Mouse (Mus musculus): ENCODE data around the gene Usp6nl. TPM values are rescaled to one million over a fixed set of nuclear protein-coding genes. Genes with fewer than 3 reads are reported as not detected.

The Usp6nl gene
- total RNA-seq, 1 experiment from 2014 or later = 31.7 TPM

DNA sequence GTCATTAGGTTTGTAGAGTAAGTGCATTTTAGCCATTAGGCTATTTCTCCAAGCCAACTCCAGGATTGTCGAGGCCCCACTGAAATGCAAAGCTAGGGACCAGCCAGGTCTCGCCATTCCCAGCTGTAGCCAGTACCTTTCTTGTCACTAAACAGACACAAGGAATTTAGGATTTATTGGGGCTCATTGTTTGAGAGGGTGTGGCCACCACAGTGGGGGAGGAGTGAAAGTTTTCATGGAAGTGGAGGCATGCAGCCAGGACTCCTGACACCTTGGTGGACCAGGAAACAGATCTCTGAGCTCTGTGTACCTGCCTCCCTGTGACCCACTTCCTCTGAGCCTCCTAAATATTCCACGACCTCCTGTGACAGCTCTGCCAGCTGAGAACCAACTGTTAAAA, 127.2 kb downstream of the Usp6nl start:
- no peak for ATAC-seq (ENCODE audit: extremely low read depth, insufficient number of reproducible peaks, low FRiP score, poor library complexity, severe bottlenecking)

DNA sequence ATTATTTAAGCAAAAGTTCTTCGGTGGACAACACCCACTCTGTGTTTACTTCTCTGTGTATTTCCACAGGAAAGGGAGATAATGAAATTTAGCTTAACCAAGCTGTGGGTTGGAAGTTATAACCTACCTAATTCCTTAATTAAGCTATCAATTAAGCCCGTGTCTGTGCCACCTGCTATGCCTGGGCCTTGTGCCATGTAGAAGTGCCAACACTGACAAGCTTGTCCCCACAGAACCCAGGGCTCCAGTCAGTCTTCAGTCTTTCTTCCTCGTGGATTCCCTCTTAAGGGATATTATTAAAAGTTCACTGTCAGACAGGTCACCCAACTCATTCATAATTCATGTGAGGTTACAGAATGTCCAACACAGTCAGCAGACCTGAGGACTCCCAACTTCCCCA, 128.1 kb downstream of the Usp6nl start:
- no peak for ATAC-seq (ENCODE audit: extremely low read depth, insufficient number of reproducible peaks, low FRiP score, poor library complexity, severe bottlenecking)

DNA sequence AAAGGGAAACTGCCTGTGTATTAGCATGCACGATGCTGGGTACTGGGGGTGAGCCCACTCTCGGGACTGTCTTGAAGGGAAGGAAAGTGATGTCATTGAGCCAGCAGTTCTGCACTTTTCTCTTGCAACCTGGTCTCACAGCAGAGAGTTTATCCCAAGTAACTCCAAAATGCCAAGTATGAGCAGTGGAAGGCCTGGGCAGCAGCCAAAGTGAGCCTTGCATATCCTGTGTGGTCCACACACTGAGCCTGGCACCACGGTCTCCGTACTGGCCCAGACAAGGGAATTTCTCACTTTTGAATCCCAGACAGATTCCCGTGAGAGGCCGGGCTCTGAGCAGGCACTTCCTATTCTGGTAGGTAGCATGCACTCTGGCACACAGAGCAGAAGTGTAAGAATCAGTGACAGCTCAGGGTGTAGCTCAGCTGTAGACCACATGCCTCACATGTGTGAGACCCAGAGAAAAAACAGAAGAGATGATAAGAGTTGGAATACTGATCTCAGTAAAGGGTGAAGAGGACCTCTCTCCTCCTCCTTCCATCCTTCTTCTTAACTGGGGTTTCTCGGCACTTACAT, 132.6 kb downstream of the Usp6nl start:
- ATAC-seq (ENCODE audit: extremely low read depth, insufficient number of reproducible peaks, low FRiP score, poor library complexity, severe bottlenecking) = no peak

DNA sequence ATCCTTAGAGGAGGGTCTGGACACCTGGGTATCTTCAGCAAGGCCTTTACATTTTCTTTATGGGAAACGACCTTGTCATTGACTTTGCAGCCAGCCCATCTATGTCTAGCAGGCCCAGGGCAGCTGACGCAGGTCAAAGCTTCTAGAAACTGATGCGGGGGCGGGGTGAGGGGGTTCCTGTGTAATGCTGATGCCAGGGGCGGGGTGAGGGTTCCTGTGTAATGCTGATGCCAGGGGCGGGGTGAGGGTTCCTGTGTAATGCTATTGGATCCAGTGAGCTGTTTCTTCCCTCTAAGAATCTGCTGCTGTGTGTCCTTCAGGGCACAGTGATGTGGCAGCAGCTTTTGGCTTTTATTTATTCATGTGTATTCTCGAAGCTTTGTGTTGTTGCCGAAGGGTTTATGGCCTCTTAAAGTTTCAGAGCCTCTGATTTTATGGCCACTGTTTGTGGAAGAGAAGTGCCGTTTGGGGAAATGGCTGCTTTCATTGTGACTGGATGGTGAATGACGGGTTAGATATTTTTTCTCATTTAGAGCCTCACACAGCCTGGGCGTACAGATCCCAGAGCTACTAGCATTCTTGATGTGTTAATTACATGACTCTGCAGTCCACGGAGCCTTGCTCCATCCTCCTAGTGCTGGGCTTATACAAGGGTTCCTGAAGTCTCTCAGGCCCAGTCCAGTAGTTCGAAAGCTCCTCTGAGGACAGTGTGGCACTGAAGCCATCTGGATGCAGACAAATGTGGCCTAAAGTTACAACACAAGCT, 137.0 kb downstream of the Usp6nl start:
- ATAC-seq (ENCODE audit: extremely low read depth, insufficient number of reproducible peaks, low FRiP score, poor library complexity, severe bottlenecking) = no peak

DNA sequence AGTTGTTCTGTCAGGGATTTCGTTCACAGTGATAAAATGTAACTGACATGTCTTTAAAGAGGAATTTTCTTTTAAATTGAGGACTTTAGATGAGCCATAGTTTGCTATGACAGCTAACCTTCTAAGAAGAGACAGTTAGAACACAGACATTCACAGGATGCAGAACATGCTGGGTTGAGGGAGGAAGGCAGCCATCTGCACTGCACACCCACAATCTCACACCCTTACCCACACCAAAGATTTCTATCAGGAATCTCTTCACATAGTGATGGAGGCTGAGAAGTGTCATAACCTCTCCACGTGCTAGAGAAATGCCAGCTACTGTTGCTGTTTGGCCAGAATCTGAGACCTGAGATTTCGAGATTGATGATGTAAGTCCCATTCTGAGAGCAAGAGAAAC, 139.8 kb downstream of the Usp6nl start:
- ATAC-seq (ENCODE audit: extremely low read depth, insufficient number of reproducible peaks, low FRiP score, poor library complexity, severe bottlenecking) = no peak

DNA sequence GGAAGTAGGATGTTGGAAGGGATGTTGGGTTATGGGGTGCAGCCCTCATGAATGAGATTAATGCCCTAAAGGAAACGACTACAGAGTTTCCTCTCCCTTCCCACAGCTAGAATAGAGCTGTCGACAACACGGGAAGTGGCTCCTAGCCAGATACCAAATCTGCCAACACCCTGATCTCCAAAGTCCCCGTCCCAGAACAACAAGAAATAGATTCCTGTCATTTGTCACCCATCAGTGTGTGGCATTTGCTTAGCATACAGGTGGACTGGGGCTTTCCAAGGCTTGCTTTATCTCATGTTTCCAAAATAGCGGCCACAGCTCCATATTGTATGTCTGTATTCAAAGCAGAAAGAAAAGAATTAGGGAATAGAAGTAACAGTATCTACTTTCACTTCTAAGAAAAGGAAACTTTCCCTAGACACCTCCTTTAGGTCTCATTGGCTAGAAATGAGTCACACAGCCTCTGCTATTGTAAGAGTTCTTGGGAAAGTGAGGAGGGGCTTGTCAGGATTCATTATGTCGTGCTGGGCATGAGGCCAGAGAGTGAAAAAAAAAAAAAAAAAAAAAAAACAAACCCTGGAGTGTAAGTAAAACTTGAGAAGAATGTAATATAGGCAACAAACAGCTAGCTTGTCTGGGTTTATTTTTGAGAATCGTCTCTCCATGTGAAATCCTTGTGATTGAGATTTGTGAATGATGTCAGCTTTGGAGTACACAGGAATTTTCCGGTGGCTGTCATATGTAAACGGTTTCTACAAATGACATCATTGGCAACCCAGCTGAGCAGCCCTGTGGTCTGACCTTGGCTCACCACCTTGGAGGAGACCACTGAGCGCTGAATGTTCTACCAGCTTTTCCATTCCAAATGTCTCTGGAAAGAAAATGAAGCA, 141.6 kb downstream of the Usp6nl start:
- ATAC-seq (ENCODE audit: extremely low read depth, insufficient number of reproducible peaks, low FRiP score, poor library complexity, severe bottlenecking) = no peak

DNA sequence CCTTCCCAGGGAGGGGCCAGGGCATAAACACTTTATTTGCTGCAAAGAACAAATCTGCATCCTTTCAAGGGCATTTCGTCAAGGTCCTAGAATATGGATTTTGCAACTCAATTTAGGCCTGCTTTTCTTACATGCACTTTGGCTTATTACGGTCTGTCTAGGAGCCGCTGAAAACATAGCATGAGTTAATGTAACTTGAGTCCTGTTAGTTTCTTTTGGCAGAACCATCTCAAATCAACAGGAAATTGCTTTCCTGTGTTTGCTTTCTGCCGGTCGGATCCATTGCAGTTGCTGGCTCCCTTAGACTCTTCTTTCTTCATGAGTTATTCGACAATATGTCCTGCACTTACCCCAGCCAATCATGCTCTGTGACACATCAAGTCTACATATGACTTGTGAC, 143.9 kb downstream of the Usp6nl start:
- ATAC-seq (ENCODE audit: extremely low read depth, insufficient number of reproducible peaks, low FRiP score, poor library complexity, severe bottlenecking) = no peak

DNA sequence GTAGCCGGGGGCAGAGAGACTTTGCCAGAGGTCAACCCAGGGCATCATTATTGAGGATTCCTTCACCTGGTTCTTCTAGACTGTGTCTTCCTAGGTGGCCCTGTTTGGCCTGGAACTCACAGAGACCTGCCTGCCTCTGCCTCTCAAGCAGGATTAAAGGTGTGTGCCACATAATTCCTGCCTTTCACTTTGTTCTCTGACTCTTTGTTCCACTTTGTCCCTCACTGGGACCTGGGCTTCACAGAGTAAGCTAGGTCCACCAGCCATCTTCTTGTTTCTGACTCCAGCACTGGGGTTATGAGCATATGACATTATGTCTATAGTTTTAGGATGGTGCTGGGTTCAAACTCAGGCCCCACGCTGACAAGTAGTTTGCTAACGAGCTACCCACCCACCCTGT, 144.9 kb downstream of the Usp6nl start:
- no peak for ATAC-seq (ENCODE audit: extremely low read depth, insufficient number of reproducible peaks, low FRiP score, poor library complexity, severe bottlenecking)

DNA sequence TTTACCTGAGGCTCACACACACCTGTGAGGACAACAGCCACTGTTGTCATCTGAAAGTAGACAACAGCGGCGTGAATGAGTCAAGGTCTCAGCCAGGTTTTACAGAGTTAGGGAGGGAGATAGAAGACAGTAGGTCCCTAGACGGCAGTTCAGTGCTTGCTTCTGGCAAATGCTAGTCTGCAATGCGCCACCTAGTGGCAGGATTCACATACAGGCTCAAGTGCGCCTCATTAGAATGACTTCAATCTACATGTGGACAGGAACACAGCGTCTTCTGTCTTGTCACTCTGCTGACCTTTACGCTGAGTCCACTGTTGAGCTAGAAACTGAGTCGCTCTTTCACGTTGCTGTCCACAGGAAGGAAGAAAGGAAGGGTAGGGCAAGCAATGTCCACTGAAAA, 146.7 kb downstream of the Usp6nl start:
- ATAC-seq (ENCODE audit: extremely low read depth, insufficient number of reproducible peaks, low FRiP score, poor library complexity, severe bottlenecking) = peak; percentile 71; the same call in 1 of the 2 replicates

DNA sequence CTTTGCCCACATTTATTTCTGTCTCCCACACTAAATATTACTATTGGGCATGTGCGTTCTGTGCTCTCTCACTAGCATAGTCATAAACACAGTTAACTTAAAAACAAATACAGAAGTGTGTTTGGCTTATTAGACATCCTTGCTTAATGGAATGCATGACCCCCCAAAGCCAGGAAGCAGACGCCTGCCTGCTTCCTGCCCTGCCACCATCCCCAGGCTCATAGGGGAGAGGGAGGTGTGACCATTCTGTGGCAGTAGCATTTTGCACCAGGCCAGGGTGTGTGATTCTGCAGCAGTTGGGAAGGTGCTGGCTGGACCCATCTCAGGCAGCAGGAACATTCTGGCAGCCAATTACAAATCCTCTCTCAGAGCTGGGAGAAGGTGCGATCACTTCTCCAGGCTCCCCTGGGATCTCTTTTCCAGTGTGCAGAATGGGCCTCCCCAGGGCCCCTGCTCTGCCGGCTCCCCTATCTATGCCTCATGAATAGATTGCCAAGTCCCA, 148.7 kb downstream of the Usp6nl start:
- no peak for ATAC-seq (ENCODE audit: extremely low read depth, insufficient number of reproducible peaks, low FRiP score, poor library complexity, severe bottlenecking)

DNA sequence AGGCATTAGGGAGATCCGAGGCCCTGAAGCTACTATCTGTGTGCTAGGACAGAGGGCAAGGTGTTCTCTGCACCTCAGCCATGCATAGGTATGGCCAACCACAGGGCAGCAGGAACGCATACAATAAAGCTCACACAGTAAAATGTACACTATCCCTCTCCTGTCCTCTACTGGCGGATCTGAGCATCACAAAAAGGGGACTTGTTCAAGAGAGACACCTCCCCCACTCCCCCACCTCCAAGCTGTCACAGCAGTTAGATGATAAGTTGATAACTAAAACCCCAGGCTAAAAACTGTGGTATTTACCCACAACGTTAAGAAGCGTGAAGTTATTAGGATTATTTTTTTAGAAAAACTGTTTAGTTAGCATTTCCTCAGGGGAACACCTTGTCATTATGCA, 151.4 kb downstream of the Usp6nl start:
- ATAC-seq (ENCODE audit: extremely low read depth, insufficient number of reproducible peaks, low FRiP score, poor library complexity, severe bottlenecking) = no peak

DNA sequence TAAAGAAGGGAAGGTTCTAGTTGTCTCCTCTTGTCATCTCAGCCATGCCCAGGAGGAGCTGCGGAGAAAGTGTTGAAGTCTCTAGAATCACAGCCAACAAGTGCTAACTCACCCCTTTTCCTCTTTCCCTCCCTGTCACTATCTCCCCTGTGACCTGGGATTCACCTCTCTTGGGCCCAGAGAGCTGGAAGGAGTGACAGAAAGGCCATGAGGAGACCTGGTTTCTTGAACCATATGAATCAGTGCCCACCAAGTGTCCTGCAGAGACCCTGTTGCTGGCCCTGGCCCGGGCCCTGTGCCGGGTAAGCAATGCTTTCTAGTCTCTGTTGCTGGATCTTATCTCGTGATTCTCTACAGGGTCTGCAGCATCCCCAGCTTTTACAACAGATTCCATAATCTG, 155.4 kb downstream of the Usp6nl start:
- no peak for ATAC-seq (ENCODE audit: extremely low read depth, insufficient number of reproducible peaks, low FRiP score, poor library complexity, severe bottlenecking)

DNA sequence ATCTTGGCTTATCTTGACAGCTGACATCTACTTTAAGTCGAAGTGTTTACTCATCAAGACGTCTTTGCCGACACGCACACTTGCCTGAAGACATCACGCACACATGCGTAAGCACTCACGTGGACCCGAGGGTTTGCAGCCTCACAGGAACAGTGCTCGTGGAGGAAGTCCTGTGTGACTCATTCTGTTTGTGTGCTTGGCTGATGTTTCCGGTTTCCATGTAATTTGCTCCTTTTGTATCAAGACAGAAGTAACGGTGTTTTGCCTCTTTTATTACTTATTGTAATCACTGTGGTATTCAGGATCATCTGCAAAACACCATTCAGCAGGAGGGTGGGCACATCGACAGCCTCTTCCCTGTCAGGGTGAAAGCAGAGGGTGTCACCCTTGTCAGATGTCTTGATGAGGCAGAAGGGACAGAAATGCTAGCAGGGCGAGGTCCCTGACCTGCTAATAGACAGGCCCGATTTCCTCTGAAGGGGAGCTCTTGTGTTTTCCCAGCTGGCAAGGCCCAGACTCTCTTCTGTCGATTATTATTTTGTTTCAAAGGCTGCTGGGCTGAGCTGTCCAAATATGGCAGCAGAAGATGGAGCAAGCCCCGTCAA, 156.0 kb downstream of the Usp6nl start:
- ATAC-seq (ENCODE audit: extremely low read depth, insufficient number of reproducible peaks, low FRiP score, poor library complexity, severe bottlenecking) = peak; percentile 92

DNA sequence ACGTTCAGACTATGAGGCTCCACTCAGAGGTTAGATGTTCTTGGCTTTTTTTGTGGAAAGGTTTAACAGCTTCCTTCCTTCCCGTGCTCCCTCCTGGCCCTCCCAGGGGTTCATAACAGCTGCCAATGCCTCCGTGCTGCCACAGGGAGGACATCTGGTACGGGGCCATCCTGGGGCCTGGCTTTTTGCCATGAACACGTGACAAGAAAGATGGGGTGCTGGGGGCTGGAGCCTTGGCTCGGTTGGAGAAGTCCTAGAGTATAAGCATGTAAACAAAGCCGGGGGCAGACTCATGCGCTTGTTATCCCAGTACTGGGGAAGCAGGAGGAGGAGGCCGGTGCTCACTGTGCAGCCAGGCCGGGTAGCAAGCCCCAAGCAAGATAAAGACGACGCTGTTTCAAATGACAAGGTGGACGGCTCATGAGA, 156.5 kb downstream of the Usp6nl start:
- no peak for ATAC-seq (ENCODE audit: extremely low read depth, insufficient number of reproducible peaks, low FRiP score, poor library complexity, severe bottlenecking)

DNA sequence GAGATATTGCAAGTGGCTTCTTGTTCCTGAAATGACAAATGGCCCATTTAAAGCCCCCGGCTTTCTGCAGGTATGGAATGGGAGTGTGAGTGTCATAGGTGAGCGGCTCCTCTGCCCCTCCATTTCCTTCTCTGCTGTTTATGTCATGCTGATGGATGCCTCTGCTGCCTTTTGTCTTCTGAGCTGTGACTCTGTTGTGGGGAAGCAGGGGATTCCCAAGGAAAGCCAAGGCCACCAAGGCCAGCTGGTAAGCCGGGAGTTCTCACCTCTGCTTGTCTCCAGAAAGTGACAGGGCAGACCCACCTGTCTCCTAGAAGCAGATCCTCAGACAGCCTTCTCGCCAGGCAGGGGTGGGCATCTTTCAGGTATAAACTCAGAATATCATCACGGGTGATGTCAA, 157.2 kb downstream of the Usp6nl start:
- no peak for ATAC-seq (ENCODE audit: extremely low read depth, insufficient number of reproducible peaks, low FRiP score, poor library complexity, severe bottlenecking)

DNA sequence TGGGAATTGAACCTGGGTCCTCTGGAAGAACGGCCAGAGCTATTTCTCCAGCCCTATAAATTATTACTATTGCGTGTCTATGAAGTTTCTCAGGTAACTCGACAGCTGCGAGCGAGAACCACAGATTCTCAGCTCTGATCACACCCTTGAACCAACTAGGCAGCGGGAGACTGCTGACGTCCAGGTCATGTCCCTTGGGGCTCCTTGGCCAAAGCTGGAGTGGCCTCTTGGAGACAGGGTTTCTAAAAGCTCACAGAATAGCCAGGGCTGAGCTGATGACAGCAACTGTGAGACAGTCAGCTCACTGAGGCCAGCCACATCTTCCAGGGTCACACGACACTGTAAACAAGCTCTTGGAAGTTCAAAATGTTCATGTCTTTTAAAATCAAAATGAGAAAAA, 159.5 kb downstream of the Usp6nl start:
- no peak for ATAC-seq (ENCODE audit: extremely low read depth, insufficient number of reproducible peaks, low FRiP score, poor library complexity, severe bottlenecking)

DNA sequence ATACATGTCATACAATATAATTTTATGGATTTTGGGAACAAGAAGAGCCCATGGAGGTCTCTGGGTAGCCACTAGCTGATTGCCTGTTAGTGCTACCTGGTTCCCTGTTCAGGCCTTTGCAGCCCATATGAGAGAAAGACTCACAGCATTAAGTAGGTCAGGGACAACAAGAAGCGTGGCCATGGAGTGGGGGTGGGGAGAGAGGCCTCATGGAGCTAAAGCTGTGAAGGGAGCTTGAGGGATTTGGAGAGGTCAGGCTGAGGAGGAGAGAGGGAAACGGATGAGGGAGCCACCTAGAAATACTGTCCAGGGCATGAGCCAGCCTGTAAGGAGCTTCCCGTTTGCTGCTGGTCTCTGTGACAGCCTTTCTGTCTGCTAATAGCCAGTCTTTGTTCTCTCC, 159.9 kb downstream of the Usp6nl start:
- ATAC-seq (ENCODE audit: extremely low read depth, insufficient number of reproducible peaks, low FRiP score, poor library complexity, severe bottlenecking) = no peak

DNA sequence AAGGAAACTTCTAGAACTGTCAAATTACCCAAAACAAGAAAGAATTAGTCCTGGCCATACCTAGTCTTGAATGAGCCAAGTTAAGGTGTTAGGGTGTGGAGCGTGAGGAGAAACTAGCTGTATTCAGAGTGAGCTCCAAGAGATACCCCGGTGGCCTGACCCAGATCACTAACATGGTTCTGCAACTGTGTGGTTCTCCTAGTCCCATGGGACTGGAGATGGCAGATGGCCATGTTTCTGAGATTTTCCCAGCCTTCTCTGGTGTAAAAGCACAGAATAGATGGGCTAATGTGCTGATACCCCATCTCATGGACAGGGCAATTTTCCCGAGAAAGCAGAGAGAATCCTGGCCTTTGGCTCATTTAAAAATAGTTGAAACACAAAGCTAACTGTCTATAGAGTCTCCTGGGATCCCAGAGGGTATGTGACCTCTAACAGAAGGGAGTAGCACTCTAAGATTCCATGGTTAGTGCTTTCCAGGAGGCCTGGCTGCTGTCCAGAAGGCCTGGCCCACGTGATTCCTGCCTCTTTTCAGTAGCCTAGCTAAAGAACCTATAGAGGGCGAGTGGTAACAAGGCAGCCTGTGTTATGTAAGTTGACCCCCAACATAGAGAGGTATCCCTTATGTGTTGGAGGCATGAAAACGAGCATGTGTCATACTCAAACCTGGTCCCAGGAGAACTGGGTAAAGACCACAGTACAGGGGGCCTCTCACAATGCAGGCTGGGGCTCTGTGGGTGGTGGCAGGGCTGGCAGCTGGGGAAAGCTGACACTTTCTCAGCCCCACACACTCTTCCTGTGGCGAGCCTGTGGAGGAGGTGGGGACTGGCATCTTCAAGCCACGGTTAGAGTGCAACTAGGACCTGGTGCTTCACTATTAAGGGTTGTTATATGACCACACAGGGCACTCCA, 160.9 kb downstream of the Usp6nl start:
- ATAC-seq (ENCODE audit: extremely low read depth, insufficient number of reproducible peaks, low FRiP score, poor library complexity, severe bottlenecking) = no peak

Measured in neutrophil, adult 5-6 weeks (primary cell).